Mouse (Mus musculus) liver, embryonic 16.5 days (tissue): ENCODE data around the gene Olfr630. TPM values are rescaled to one million over a fixed set of nuclear protein-coding genes. Genes with fewer than 3 reads are reported as not detected.
A peak's percentile ranks its signal among the peaks of the same experiment; 100 is the strongest.
"Not testable (repeated sequence)": the region's sequence is repeated elsewhere in the genome, so short reads cannot be mapped to it uniquely, and the experiment has no call there.

Source experiments
- ATAC-seq: fragments of 200-750 bp; cut with Nextera tagmentation; 2 replicates; pipeline ENCODE4 v1.8.0; 2017; ENCODE audit warnings: low read depth, mild to moderate bottlenecking, moderate number of reproducible peaks, moderate library complexity
- H3K27ac ChIP-seq: fragments of 300-500 bp; sonication (generic); 2 replicates; pipeline ENCODE4 v1.5.1; 2014; ENCODE audit warnings: mild to moderate bottlenecking, low read length
- H3K27me3 ChIP-seq: fragments of 300-500 bp; sonication (generic); 2 replicates; pipeline ENCODE4 v1.6.1; 2014; ENCODE audit warnings: low read depth, low read length, mixed read lengths; ENCODE audit not compliant: control insufficient read depth, insufficient read depth
- H3K36me3 ChIP-seq: fragments of 300-500 bp; sonication (generic); 2 replicates; pipeline ENCODE4 v1.6.1; 2014; ENCODE audit warnings: mild to moderate bottlenecking; ENCODE audit not compliant: control insufficient read depth, insufficient read depth
- H3K4me1 ChIP-seq: fragments of 300-500 bp; sonication (generic); 2 replicates; pipeline ENCODE4 v1.6.1; 2014; ENCODE audit warnings: low read depth, low read length, mixed read lengths; ENCODE audit not compliant: control insufficient read depth
- H3K4me2 ChIP-seq: fragments of 300-500 bp; sonication (generic); 2 replicates; pipeline ENCODE4 v1.6.1; 2014; ENCODE audit warnings: low read depth, low read length, mixed read lengths
- H3K4me3 ChIP-seq: fragments of 300-500 bp; sonication (generic); 2 replicates; pipeline ENCODE4 v1.5.1; 2014; ENCODE audit warnings: low read depth, mild to moderate bottlenecking, low read length
- H3K9ac ChIP-seq: fragments of 300-500 bp; sonication (generic); 2 replicates; pipeline ENCODE4 v1.6.1; 2014; ENCODE audit warnings: low read depth, low read length
- H3K9me3 ChIP-seq: fragments of 300-500 bp; sonication (generic); replicated peaks from 2 replicates; pipeline ENCODE4 v1.6.1; 2016; ENCODE audit warnings: low read length; ENCODE audit not compliant: control insufficient read depth
- WGBS: fragments of 180-500 bp; shearing (Covaris S2); extraction: QIAGEN DNeasy Blood & Tissue Kit; methylation state at CpG from one replicate; pipeline ENCODE4 v1.1.7; 2014; ENCODE audit not compliant: insufficient replicate concordance; 5-methylcytosine and 5-hydroxymethylcytosine counted together
- polyA plus RNA-seq: library from polyadenylated mRNA; unstranded; fragments of >200 nt; fragmentation: Nextera tagmentation; extraction: Ambion mirVana; gene quantifications from 2 replicates; pipeline ENCODE4 v1.2.1, GENCODE M21; 2015

Olfr630 gene
- polyA plus RNA-seq, 1 experiment from 2014 or later: not detected

DNA sequence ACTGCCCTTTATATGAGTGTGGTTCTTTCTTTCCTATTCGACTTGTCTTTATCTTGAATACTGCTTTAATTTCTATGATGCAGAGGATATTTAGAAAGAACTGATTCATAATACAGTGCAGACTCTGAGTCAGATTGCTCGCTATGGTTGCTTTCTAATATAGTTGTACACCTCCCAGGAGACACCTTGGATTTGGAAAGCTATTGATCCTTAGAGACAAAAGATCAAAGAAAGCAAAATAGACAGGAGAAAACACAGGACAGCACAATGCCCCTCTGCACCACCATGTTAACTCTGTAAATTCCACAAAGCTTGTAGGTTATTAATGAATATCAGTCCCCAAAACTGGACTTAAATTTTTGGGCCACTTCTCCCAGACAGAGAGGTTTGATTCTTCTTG lies 12.3 kb downstream of the Olfr630 start, which contains the start of gene Olfr629:
Olfr629 (minus strand) TSS at position 101 of the 400 bp plus-strand sequence.
- WGBS: 52% methylated on average over 2 of the region's 2 CpGs
- Histone ChIP-seq H3K9ac (no peak within 1 kb of the TSS), H3K9me3 (no peaks in the 10 kb centered on the region), H3K4me3 (no peak within 1 kb of the TSS), H3K4me2 (no peak within 1 kb of the TSS), H3K27ac (no peak within 1 kb of the TSS), H3K27me3 (no peaks in the 10 kb centered on the region), H3K4me1 (no peaks in the 10 kb centered on the region), H3K36me3 (no peaks in the 10 kb centered on the region)
- no peak for ATAC-seq

GRCm38 (mm10) chr7:103730074-103730473 lies 27.1 kb downstream of the Olfr630 start, which contains the start of gene Olfr628:
Olfr628 (plus strand) TSS chr7:103730374.
- H3K4me3 ChIP-seq: no peak within 1 kb of the TSS
- no peaks in the 10 kb centered on the region for H3K36me3 ChIP-seq
- no peak within 1 kb of the TSS for H3K4me2 ChIP-seq
- H3K9ac ChIP-seq: no peak within 1 kb of the TSS
- H3K4me1 ChIP-seq: no peaks in the 10 kb centered on the region
- no peak for ATAC-seq
- H3K27me3 ChIP-seq: no peaks in the 10 kb centered on the region
- WGBS: 70% methylated on average over 1 of the region's 1 CpGs
- H3K27ac ChIP-seq: no peak within 1 kb of the TSS
- no peaks in the 10 kb centered on the region for H3K9me3 ChIP-seq

DNA sequence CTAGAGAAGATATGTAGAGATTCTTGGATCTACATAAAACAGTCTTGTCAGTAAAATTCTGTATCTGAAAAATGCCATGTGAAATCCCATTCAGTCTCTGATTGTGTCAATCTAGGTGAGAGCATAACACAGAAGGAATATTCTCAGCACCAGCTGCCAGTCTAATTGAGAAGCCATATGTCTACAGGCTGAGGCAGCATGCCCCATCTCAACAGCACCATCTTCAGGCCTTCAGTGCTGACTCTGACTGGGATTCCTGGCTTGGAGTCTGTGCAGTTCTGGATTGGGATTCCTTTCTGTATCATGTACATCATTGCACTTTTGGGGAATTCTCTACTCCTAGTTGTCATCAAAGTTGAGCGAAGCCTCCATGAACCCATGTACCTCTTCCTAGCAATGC lies 40.7 kb downstream of the Olfr630 start:
- not testable (repeated sequence) for H3K27me3 ChIP-seq, H3K4me3 ChIP-seq, H3K36me3 ChIP-seq, H3K27ac ChIP-seq, ATAC-seq, H3K9ac ChIP-seq, H3K4me2 ChIP-seq, H3K4me1 ChIP-seq, H3K9me3 ChIP-seq
- WGBS: 75% methylated on average over 1 of the region's 1 CpGs

DNA sequence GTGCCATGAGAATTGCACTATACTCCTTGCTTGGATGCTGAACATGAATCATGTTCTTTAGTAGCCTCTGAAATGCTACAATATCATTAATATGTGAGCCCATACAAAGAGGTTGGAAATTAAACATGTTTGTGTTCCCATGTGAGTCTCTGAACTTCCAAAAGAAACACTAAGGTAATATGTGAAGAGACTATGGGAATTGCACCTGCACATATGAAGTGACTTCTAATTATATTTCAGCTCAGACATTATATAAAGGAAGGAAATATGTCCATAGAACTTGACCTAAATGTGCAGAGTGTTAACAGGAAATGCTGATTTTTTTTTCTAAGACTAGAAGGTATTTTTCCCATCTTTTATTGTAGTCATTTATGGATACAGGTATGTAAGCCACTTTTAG lies 42.8 kb downstream of the Olfr630 start, which contains the start of gene Olfr243:
Olfr243 (plus strand) TSS at position 301 of the 400 bp plus-strand sequence.
- no peak within 1 kb of the TSS for H3K27ac ChIP-seq
- H3K27me3 ChIP-seq: no peaks in the 10 kb centered on the region
- H3K4me3 ChIP-seq: no peak within 1 kb of the TSS
- no peak within 1 kb of the TSS for H3K4me2 ChIP-seq
- no peaks in the 10 kb centered on the region for H3K36me3 ChIP-seq
- ATAC-seq: no peak
- no peaks in the 10 kb centered on the region for H3K4me1 ChIP-seq
- H3K9me3 ChIP-seq: no peaks in the 10 kb centered on the region
- no peak within 1 kb of the TSS for H3K9ac ChIP-seq

GRCm38 (mm10) chr7:103712024-103712423 lies 45.1 kb downstream of the Olfr630 start:
- Histone ChIP-seq H3K4me2 (no peak overlapping the region), H3K27me3 (no peaks in the 10 kb centered on the region), H3K36me3 (no peaks in the 10 kb centered on the region), H3K4me1 (no peaks in the 10 kb centered on the region), H3K4me3 (no peak overlapping the region), H3K27ac (no peak overlapping the region), H3K9me3 (no peaks in the 10 kb centered on the region), H3K9ac (no peak overlapping the region)
- ATAC-seq: peak; percentile 30; the same call in 1 of the 2 replicates
- WGBS: 11% methylated on average over 2 of the region's 2 CpGs

Other genes starting within 250 kb of the Olfr630 start
- gene Olfr610, start 245.2 kb downstream of the Olfr630 start, polyA plus RNA-seq: not detected in 2 replicates
- gene Olfr611, start 236.5 kb downstream of the Olfr630 start, polyA plus RNA-seq: not detected in 2 replicates
- gene Olfr612, start 214.6 kb downstream of the Olfr630 start, polyA plus RNA-seq: not detected in 2 replicates
- gene Olfr613, start 209.3 kb downstream of the Olfr630 start, polyA plus RNA-seq: not detected in 2 replicates
- gene Olfr615, start 201.3 kb downstream of the Olfr630 start, polyA plus RNA-seq: not detected in 2 replicates
- not detected in 2 replicates for gene Olfr616, start 188.2 kb downstream of the Olfr630 start, polyA plus RNA-seq
- gene Olfr617, start 184.3 kb downstream of the Olfr630 start, polyA plus RNA-seq: not detected in 2 replicates
- gene Olfr618, start 167.2 kb downstream of the Olfr630 start, polyA plus RNA-seq: not detected in 2 replicates
- gene Olfr619, start 156.8 kb downstream of the Olfr630 start, polyA plus RNA-seq: not detected in 2 replicates
- not detected in 2 replicates for gene Olfr620, start 144.8 kb downstream of the Olfr630 start, polyA plus RNA-seq
- not detected in 2 replicates for gene Olfr622, start 114.6 kb downstream of the Olfr630 start, polyA plus RNA-seq
- gene Olfr623, start 93.6 kb downstream of the Olfr630 start, polyA plus RNA-seq: not detected in 2 replicates
- gene Olfr624, start 86.1 kb downstream of the Olfr630 start, polyA plus RNA-seq: 0.02 TPM in 2 replicates
- gene Olfr625-ps1, start 74.6 kb downstream of the Olfr630 start, polyA plus RNA-seq: not detected in 2 replicates
- gene Olfr243, start 42.7 kb downstream of the Olfr630 start, polyA plus RNA-seq: not detected in 2 replicates
- not detected in 2 replicates for gene Olfr628, start 27.0 kb downstream of the Olfr630 start, polyA plus RNA-seq
- gene Olfr629, start 12.4 kb downstream of the Olfr630 start, polyA plus RNA-seq: 0.07 TPM in 1 of 2 replicates, not detected in the other
- gene Olfr69, start 14.3 kb upstream of the Olfr630 start, polyA plus RNA-seq: not detected in 2 replicates
- gene Olfr68, start 22.4 kb upstream of the Olfr630 start, polyA plus RNA-seq: not detected in 2 replicates
- not detected in 2 replicates for gene Olfr67, start 34.5 kb upstream of the Olfr630 start, polyA plus RNA-seq
- 43,947 and 47,652 TPM in 2 replicates for gene Hbb-bt, start 56.7 kb upstream of the Olfr630 start, polyA plus RNA-seq
- 113,562 and 115,549 TPM in 2 replicates for gene Hbb-bs, start 70.8 kb upstream of the Olfr630 start, polyA plus RNA-seq
- gene Hbb-bh2, start 83.2 kb upstream of the Olfr630 start, polyA plus RNA-seq: 0.22 TPM in 1 of 2 replicates, not detected in the other
- 24.9 and 31.8 TPM in 2 replicates for gene Hbb-bh1, start 85.8 kb upstream of the Olfr630 start, polyA plus RNA-seq
- gene Hbb-y, start 95.9 kb upstream of the Olfr630 start, polyA plus RNA-seq: 114 and 115 TPM in 2 replicates
- not detected in 2 replicates for gene Olfr66, start 128.9 kb upstream of the Olfr630 start, polyA plus RNA-seq
- gene Olfr64, start 137.2 kb upstream of the Olfr630 start, polyA plus RNA-seq: not detected in 2 replicates
- gene Olfr65, start 146.2 kb upstream of the Olfr630 start, polyA plus RNA-seq: not detected in 2 replicates
- gene Olfr631, start 171.5 kb upstream of the Olfr630 start, polyA plus RNA-seq: 0.13 TPM in 1 of 2 replicates, not detected in the other
- gene Olfr632, start 177.0 kb upstream of the Olfr630 start, polyA plus RNA-seq: 0.18 and 0.29 TPM in 2 replicates
- gene Olfr633, start 187.1 kb upstream of the Olfr630 start, polyA plus RNA-seq: not detected in 2 replicates
- not detected in 2 replicates for gene Olfr635, start 213.8 kb upstream of the Olfr630 start, polyA plus RNA-seq
- gene Olfr638, start 241.4 kb upstream of the Olfr630 start, polyA plus RNA-seq: not detected in 2 replicates